Mouse (Mus musculus): ENCODE data around the gene Usp48.

The Usp48 gene

GRCm38 (mm10) chr4:137664433-137664979 is 71.0 kb downstream of the Usp48 start, which contains the start of gene Rap1gap:
Gene Rap1gap, plus strand, starts transcription at chr4:137664726.
- peak; percentile 39 to 52 for DNase-seq

- DNase-seq: no peak
Measured at GRCm38 (mm10) chr4:137664980-137665675, 71.6 kb downstream of the Usp48 start.

- no peak for DNase-seq
Measured at GRCm38 (mm10) chr4:137665791-137666190, 72.2 kb downstream of the Usp48 start.

- DNase-seq: no peak
Measured at GRCm38 (mm10) chr4:137666283-137666957, 72.9 kb downstream of the Usp48 start.

GRCm38 (mm10) chr4:137666958-137667345 is 73.4 kb downstream of the Usp48 start:
- no peak for DNase-seq

- DNase-seq: no peak
Measured at GRCm38 (mm10) chr4:137667747-137668146, 74.2 kb downstream of the Usp48 start.

GRCm38 (mm10) chr4:137671711-137672500 is 78.4 kb downstream of the Usp48 start:
- no peak for DNase-seq

GRCm38 (mm10) chr4:137675566-137675965 is 82.0 kb downstream of the Usp48 start:
- DNase-seq: no peak

- DNase-seq: peak; percentile 59 to 65
Measured at GRCm38 (mm10) chr4:137676057-137676456, 82.5 kb downstream of the Usp48 start.

GRCm38 (mm10) chr4:137676700-137677484 is 83.3 kb downstream of the Usp48 start:
- DNase-seq: no peak

- DNase-seq: no peak
Measured at GRCm38 (mm10) chr4:137677906-137678305, 84.4 kb downstream of the Usp48 start.

GRCm38 (mm10) chr4:137678568-137678967 is 85.0 kb downstream of the Usp48 start:
- no peak for DNase-seq

- DNase-seq: no peak
Measured at GRCm38 (mm10) chr4:137679979-137680550, 86.5 kb downstream of the Usp48 start.

- no peak for DNase-seq
Measured at GRCm38 (mm10) chr4:137680721-137681120, 87.2 kb downstream of the Usp48 start.

- no peak for DNase-seq
Measured at GRCm38 (mm10) chr4:137681408-137682104, 88.0 kb downstream of the Usp48 start.

GRCm38 (mm10) chr4:137682961-137683453 is 89.5 kb downstream of the Usp48 start:
- no peak for DNase-seq

- no peak for DNase-seq
Measured at GRCm38 (mm10) chr4:137684830-137685343, 91.3 kb downstream of the Usp48 start.

GRCm38 (mm10) chr4:137686303-137686702 is 92.7 kb downstream of the Usp48 start:
- DNase-seq: no peak

GRCm38 (mm10) chr4:137687234-137687825 is 93.8 kb downstream of the Usp48 start:
- no peak for DNase-seq

GRCm38 (mm10) chr4:137692107-137692902 is 98.8 kb downstream of the Usp48 start:
- DNase-seq: peak in 1 of 2 experiments; percentile 23
